Mouse (Mus musculus) heart, embryonic 12.5 days (tissue): Measurements from ENCODE around the gene Tceal3. TPM values are rescaled to one million over a fixed set of nuclear protein-coding genes. Genes with fewer than 3 reads are reported as not detected.
"Not testable (repeated sequence)": the region's sequence is repeated elsewhere in the genome, so short reads cannot be mapped to it uniquely, and the experiment has no call there.

Source experiments
- ATAC-seq: fragments of 200-750 bp; cut with Nextera tagmentation; 2 replicates; pipeline ENCODE4 v1.8.0; 2017; ENCODE audit warnings: moderate TSS enrichment, moderate library complexity; ENCODE audit not compliant: insufficient number of reproducible peaks, low FRiP score
- H3K27ac ChIP-seq: fragments of 300-500 bp; sonication (generic); 2 replicates; pipeline ENCODE4 v1.5.1; 2016; ENCODE audit warnings: mild to moderate bottlenecking, moderate library complexity; ENCODE audit not compliant: poor library complexity, severe bottlenecking
- H3K27me3 ChIP-seq: fragments of 300-500 bp; sonication (generic); replicated peaks from 2 replicates; pipeline ENCODE4 v1.6.1; 2016; ENCODE audit warnings: mild to moderate bottlenecking, moderate library complexity
- H3K36me3 ChIP-seq: fragments of 300-500 bp; sonication (generic); 2 replicates; pipeline ENCODE4 v1.6.1; 2016; ENCODE audit warnings: mild to moderate bottlenecking, moderate library complexity
- H3K4me1 ChIP-seq: fragments of 300-500 bp; sonication (generic); replicated peaks from 2 replicates; pipeline ENCODE4 v1.6.1; 2016; ENCODE audit warnings: mild to moderate bottlenecking
- H3K4me2 ChIP-seq: fragments of 300-500 bp; sonication (generic); 2 replicates; pipeline ENCODE4 v1.6.1; 2016; ENCODE audit warnings: mild to moderate bottlenecking, moderate library complexity
- H3K4me3 ChIP-seq: fragments of 300-500 bp; sonication (generic); 2 replicates; pipeline ENCODE4 v1.5.1; 2016; ENCODE audit warnings: mild to moderate bottlenecking
- H3K9ac ChIP-seq: fragments of 300-500 bp; sonication (generic); 2 replicates; pipeline ENCODE4 v1.6.1; 2016; ENCODE audit warnings: mild to moderate bottlenecking, moderate library complexity
- H3K9me3 ChIP-seq: fragments of 300-500 bp; sonication (generic); replicated peaks from 2 replicates; pipeline ENCODE4 v1.6.1; 2016; ENCODE audit warnings: mild to moderate bottlenecking, moderate library complexity
- WGBS: fragments of 180-500 bp; shearing (Covaris S2); methylation state at CpG from one replicate; pipeline ENCODE4 v1.1.7; 2016; 5-methylcytosine and 5-hydroxymethylcytosine counted together
- polyA plus RNA-seq: library from polyadenylated mRNA; unstranded; fragments of >200 nt; fragmentation: Nextera tagmentation; extraction: Ambion mirVana; gene quantifications from 2 replicates; pipeline ENCODE4 v1.2.1, GENCODE M21; 2016

Gene Tceal3
- polyA plus RNA-seq, 1 experiment from 2014 or later, result 7.1 TPM

- peak; percentile 92 for ATAC-seq
- Histone ChIP-seq H3K27me3 (no peaks in the 10 kb centered on the region), H3K27ac (peak within 1 kb of the TSS; percentile 83), H3K4me3 (peak within 1 kb of the TSS; percentile 62), H3K9ac (peak within 1 kb of the TSS; percentile 71), H3K4me2 (peak within 1 kb of the TSS; percentile 67), H3K4me1 (no peaks in the 10 kb centered on the region), H3K9me3 (no peaks in the 10 kb centered on the region), H3K36me3 (no peaks in the 10 kb centered on the region)
- 24% methylated on average over 15 of the region's 15 CpGs for WGBS
Observed at GRCm38 (mm10) chrX:136707446-136708167, 117.0 kb downstream of the Tceal3 start, which contains the start of gene Tceal1. Gene Tceal1, plus strand, starts transcription at chrX:136707982.

- no peaks in the 10 kb centered on the region for H3K27me3 ChIP-seq
- peak overlapping the region; percentile 83 for H3K27ac ChIP-seq
- no peaks in the 10 kb centered on the region for H3K36me3 ChIP-seq
- no peaks in the 10 kb centered on the region for H3K9me3 ChIP-seq
- 9% methylated on average over 18 of the region's 18 CpGs for WGBS
- H3K4me3 ChIP-seq, result peak overlapping the region; percentile 62
- H3K9ac ChIP-seq, result peak overlapping the region; percentile 71
- ATAC-seq, result peak; percentile 77
- no peaks in the 10 kb centered on the region for H3K4me1 ChIP-seq
- H3K4me2 ChIP-seq, result peak overlapping the region; percentile 67
Observed at GRCm38 (mm10) chrX:136708168-136708681, 117.6 kb downstream of the Tceal3 start.

GRCm38 (mm10) chrX:136708782-136709181, 118.1 kb downstream of the Tceal3 start:
- Histone ChIP-seq H3K4me2 (peak overlapping the region; percentile 67), H3K27ac (peak overlapping the region; percentile 83; the same call in 1 of the 2 replicates), H3K36me3 (no peaks in the 10 kb centered on the region), H3K4me1 (no peaks in the 10 kb centered on the region), H3K27me3 (no peaks in the 10 kb centered on the region), H3K4me3 (peak overlapping the region; percentile 62), H3K9me3 (no peaks in the 10 kb centered on the region), H3K9ac (0 out of 2 replicates have a peak overlapping the region, but pooled peaks have one; percentile 71)
- ATAC-seq, result no peak
- WGBS, result 18% methylated on average over 14 of the region's 14 CpGs

- not testable (repeated sequence) for ATAC-seq, H3K36me3 ChIP-seq, H3K4me1 ChIP-seq, H3K9ac ChIP-seq, H3K4me2 ChIP-seq, H3K27ac ChIP-seq, H3K27me3 ChIP-seq, H3K9me3 ChIP-seq, H3K4me3 ChIP-seq
- 62% methylated on average over 3 of the region's 3 CpGs for WGBS
Observed at GRCm38 (mm10) chrX:136714742-136715474, 124.3 kb downstream of the Tceal3 start.

Other genes starting within 250 kb of the Tceal3 start
- not detected in 2 replicates for gene Kir3dl1, start 72.8 kb upstream of the Tceal3 start, polyA plus RNA-seq
- not detected in 2 replicates for gene Kir3dl2, start 46.8 kb upstream of the Tceal3 start, polyA plus RNA-seq
- 8.7 and 9.3 TPM in 2 replicates for gene Tceal1, start 117.1 kb downstream of the Tceal3 start, polyA plus RNA-seq
- gene Morf4l2, start 152.8 kb downstream of the Tceal3 start, polyA plus RNA-seq, result 403 and 424 TPM in 2 replicates
- gene Glra4, start 189.3 kb downstream of the Tceal3 start, polyA plus RNA-seq, result not detected in 2 replicates
- 3.8 and 4.4 TPM in 2 replicates for gene Plp1, start 231.8 kb downstream of the Tceal3 start, polyA plus RNA-seq